Mouse (Mus musculus): ENCODE measurements at regions not wholly inside any gene's neighbourhood (a gene's known extent, or its start where the extent isn't known, plus 50 kb on each side); places are given as distances from the start of the nearest gene placed in this dataset.

DNA sequence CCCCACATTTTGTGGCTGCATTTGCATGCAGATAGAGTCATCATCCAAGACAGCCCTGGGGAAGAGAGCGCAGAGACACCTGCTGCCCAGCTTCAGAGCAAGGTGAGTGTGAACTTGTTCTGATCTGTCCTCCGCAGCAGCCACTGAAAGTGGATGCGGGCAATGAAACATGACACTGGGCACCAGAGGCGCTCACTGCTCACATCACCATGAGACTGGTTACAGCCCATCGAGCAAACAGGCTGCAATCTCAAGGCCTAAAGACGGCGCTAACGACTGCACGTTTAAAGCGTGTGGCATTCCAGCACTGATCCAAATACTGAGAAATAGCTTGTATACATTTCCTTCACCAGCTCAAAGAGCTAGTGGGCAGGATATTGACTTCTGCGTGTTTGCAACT, 65.8 kb downstream of the Barhl2 start:
- 77% methylated on average over 11 of the region's 11 CpGs for WGBS
- Histone ChIP-seq H3K4me3 (ENCODE audit: insufficient read depth, low read depth, low read length) (no peak overlapping the region), H3K4me1 (ENCODE audit: control insufficient read depth, insufficient read depth, low read length) (no peaks in the 10 kb centered on the region), H3K27ac (ENCODE audit: insufficient read depth, low read depth, low read length) (no peak overlapping the region)
- no peak for TF ChIP-seq CTCF (IDR thresholded peaks at IDR 0.05; ENCODE audit: insufficient read depth, low read depth, low read length)
- TF ChIP-seq POLR2A (IDR thresholded peaks at IDR 0.05; ENCODE audit: insufficient read depth, low read depth, low read length), result no peak

DNA sequence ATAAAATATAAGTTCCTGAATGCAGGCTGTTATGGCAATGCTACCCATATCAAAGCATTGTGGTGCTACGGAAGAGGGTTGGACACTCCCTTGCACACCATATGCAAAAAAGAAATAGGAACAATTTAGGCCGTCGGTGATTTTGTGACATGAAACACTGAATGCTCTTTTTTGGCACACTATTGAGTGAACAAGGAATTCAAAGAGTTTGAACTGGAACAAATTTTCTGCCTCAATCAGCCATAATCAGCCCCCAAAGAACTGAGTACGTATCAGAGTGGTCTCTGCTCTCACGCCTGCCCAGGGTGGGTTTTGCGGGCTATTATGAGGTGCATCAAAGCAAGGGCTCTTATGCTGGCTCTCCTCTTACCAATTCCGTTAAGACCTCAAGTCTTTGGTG, 71.3 kb downstream of the Barhl2 start:
- Histone ChIP-seq H3K4me1 (ENCODE audit: control insufficient read depth, insufficient read depth, low read length) (no peaks in the 10 kb centered on the region), H3K4me3 (ENCODE audit: insufficient read depth, low read depth, low read length) (no peak overlapping the region), H3K27ac (ENCODE audit: insufficient read depth, low read depth, low read length) (no peak overlapping the region)
- 28% methylated on average over 7 of the region's 7 CpGs for whole genome bisulfite sequencing
- TF ChIP-seq CTCF (IDR thresholded peaks at IDR 0.05; ENCODE audit: insufficient read depth, low read depth, low read length) (no peak), POLR2A (IDR thresholded peaks at IDR 0.05; ENCODE audit: insufficient read depth, low read depth, low read length) (no peak)

DNA sequence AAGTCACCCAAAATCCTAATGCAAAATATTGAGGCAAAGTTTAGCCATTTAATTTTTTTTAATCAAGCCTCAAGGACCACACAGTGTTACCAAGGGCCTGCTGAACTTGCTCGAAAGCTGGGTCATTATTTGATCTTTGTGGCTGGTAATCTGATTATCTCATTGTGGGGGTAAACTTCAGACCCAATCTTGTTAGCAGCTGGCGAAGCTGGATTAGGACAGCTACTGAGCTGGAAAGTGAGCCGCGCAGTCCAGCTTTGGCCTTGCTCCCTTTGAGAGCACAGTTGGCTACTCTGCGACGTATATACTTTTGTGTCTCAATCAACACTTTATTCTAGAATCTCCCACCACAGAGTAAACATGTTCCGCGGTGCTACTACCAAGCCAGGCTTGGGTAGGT, 72.1 kb downstream of the Barhl2 start:
- no peak overlapping the region for H3K4me3 ChIP-seq (ENCODE audit: insufficient read depth, low read depth, low read length)
- TF ChIP-seq CTCF (IDR thresholded peaks at IDR 0.05; ENCODE audit: insufficient read depth, low read depth, low read length) (no peak), POLR2A (IDR thresholded peaks at IDR 0.05; ENCODE audit: insufficient read depth, low read depth, low read length) (no peak)
- H3K4me1 ChIP-seq (ENCODE audit: control insufficient read depth, insufficient read depth, low read length), result no peaks in the 10 kb centered on the region
- 25% methylated on average over 8 of the region's 8 CpGs for WGBS
- no peak overlapping the region for H3K27ac ChIP-seq (ENCODE audit: insufficient read depth, low read depth, low read length)

DNA sequence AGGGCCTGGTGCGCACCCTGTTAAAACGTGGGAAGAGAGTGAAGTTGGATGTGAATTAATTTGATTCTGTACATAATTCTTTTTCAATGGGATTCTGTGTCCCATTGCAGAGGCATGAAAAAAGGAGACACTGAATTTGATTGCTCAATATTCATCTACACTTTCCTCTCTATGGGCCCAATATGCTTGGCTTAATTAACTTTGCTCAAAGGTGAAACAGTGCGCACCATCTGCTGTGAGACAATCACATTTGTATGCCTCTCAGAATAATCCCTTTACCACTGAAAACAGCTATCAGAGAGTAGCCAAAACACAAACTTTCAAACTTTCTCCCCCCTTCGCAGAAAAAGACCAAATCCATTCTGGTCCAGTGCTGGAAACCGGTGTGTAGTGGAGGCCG, 72.7 kb downstream of the Barhl2 start:
- H3K4me1 ChIP-seq (ENCODE audit: control insufficient read depth, insufficient read depth, low read length), result no peaks in the 10 kb centered on the region
- H3K4me3 ChIP-seq (ENCODE audit: insufficient read depth, low read depth, low read length), result no peak overlapping the region
- TF ChIP-seq POLR2A (IDR thresholded peaks at IDR 0.05; ENCODE audit: insufficient read depth, low read depth, low read length) (no peak), CTCF (IDR thresholded peaks at IDR 0.05; ENCODE audit: insufficient read depth, low read depth, low read length) (no peak)
- WGBS, result 30% methylated on average over 6 of the region's 6 CpGs
- no peak overlapping the region for H3K27ac ChIP-seq (ENCODE audit: insufficient read depth, low read depth, low read length)

DNA sequence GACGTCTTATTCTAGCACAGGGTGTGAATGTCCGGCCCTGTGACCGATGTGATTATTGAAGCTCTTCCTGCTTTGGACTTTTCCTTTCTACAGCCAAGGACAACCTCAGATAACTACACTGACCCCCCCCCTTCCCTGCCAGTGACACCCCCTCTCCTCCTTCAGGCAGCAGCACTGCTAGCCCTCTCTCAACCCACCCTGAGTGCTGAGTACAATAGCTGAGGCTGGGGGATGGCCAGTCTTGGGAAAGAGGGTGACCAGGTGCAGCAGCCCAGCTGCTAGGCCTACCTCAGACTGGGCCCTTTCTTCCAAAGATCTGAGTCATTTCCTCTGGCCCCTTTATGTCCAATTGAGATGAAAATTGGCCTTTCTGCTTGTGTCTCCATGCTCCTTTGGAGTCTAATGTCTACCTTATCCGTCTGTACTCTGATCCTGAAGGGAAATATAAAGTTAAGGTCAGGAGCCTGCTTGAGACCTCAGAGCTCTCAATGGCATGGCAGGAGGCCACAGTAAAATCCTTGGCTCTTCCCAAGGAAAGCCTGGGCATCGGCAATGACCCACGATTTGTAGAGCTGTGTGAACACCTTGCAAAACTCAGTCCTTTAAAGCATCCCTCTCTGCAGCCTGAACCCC, 73.7 kb downstream of the Barhl2 start:
- H3K4me1 ChIP-seq (ENCODE audit: control insufficient read depth, insufficient read depth, low read length), result no peaks in the 10 kb centered on the region
- H3K4me3 ChIP-seq (ENCODE audit: insufficient read depth, low read depth, low read length), result no peak overlapping the region
- H3K27ac ChIP-seq (ENCODE audit: insufficient read depth, low read depth, low read length), result no peak overlapping the region
- 66% methylated on average over 6 of the region's 6 CpGs for WGBS
- TF ChIP-seq POLR2A (IDR thresholded peaks at IDR 0.05; ENCODE audit: insufficient read depth, low read depth, low read length), result no peak
- no peak for TF ChIP-seq CTCF (IDR thresholded peaks at IDR 0.05; ENCODE audit: insufficient read depth, low read depth, low read length)

DNA sequence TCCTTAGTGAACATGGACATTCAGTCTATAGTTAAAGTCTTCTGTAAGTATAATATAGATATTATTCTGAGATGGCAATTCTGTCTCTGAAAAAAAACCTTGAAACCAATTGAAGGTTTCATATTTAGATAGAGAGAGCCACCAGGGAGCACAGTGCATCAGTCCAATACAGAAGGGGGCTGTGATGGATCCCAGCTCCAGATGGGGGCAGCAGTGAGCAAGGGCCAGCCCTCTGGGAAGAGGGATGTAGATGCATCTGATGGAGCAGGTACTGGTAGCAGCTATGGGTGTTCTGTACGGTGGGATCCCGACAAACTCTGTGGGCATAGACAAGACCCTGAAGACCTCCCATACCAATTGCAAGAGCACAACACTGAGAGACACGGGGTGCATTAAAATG, 76.0 kb downstream of the Barhl2 start:
- 92% methylated on average over 3 of the region's 3 CpGs for WGBS
- Histone ChIP-seq H3K4me1 (ENCODE audit: control insufficient read depth, insufficient read depth, low read length) (no peaks in the 10 kb centered on the region), H3K27ac (ENCODE audit: insufficient read depth, low read depth, low read length) (no peak overlapping the region), H3K4me3 (ENCODE audit: insufficient read depth, low read depth, low read length) (no peak overlapping the region)
- TF ChIP-seq POLR2A (IDR thresholded peaks at IDR 0.05; ENCODE audit: insufficient read depth, low read depth, low read length) (no peak), CTCF (IDR thresholded peaks at IDR 0.05; ENCODE audit: insufficient read depth, low read depth, low read length) (no peak)

DNA sequence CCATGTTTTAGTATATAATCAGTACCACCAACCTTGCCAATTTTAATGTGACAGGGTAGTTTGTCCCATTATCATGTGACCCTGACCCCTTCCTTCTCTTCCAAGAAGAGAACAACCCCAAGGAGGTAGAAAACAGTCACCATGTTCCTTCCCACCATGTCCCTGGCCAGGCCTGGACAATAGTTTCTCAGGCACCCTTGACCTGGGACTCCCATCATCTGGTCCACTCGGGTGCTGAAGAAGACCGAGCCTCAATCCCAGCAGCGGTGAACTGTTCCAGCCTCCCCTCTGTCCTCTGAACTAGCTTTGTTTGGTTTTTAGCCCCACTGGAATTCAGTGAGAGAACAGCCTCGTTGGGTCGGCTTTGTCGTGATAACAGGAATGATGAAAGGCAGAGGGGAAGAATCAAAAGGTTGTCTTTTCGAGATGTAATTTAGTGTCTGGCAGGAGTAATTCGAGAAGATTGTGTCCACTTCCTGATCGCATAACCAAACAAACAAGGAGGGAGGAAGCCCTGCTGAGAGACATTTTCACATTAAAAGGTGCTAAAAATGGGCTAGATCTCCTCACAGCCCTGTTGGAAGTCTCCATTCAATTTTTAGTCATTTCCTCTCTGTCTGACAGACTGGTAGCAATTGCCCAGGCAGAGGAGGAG, 77.2 kb downstream of the Barhl2 start:
- no peak overlapping the region for H3K4me3 ChIP-seq (ENCODE audit: insufficient read depth, low read depth, low read length)
- H3K4me1 ChIP-seq (ENCODE audit: control insufficient read depth, insufficient read depth, low read length), result no peaks in the 10 kb centered on the region
- WGBS, result 52% methylated on average over 9 of the region's 9 CpGs
- TF ChIP-seq CTCF (IDR thresholded peaks at IDR 0.05; ENCODE audit: insufficient read depth, low read depth, low read length) (no peak), POLR2A (IDR thresholded peaks at IDR 0.05; ENCODE audit: insufficient read depth, low read depth, low read length) (no peak)
- no peak overlapping the region for H3K27ac ChIP-seq (ENCODE audit: insufficient read depth, low read depth, low read length)

DNA sequence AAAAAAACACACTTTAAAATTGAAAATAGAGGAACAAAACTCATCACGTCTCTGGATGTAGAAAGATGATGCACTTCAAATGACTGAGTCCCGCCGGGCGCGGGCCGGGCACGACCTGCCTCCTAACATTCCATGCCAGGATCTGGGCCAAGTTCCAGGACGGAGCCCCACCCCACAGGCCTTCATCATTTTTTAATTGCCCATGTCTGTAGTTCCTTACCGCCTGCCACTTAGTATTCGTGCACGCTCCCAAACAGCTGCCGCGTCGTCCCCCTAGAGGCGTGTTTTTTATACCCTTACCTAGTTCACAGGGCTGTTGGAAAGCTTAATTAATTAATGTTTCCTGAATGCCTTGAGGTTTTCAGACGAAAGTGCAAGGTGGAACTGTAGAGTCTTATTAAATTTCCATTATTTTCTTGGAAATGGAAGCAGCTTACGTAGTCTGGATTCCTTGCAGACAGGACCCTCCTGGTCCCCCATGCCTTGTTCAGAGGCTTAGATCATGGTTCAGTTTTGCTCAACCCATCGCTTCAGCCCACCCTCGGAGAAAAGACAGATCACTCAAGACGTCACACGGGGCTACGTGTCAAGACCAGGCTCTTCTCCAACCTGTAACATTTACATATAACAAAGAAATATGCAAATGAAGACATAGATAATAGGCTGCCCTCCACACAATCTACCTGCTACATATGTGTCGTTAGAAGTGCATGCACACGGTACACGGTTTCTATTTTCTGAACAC, 81.0 kb downstream of the Barhl2 start:
- 46% methylated on average over 25 of the region's 25 CpGs for WGBS
- Histone ChIP-seq H3K4me1 (ENCODE audit: control insufficient read depth, insufficient read depth, low read length) (no peaks in the 10 kb centered on the region), H3K4me3 (ENCODE audit: insufficient read depth, low read depth, low read length) (no peak overlapping the region), H3K27ac (ENCODE audit: insufficient read depth, low read depth, low read length) (no peak overlapping the region)
- no peak for TF ChIP-seq POLR2A (IDR thresholded peaks at IDR 0.05; ENCODE audit: insufficient read depth, low read depth, low read length)
- TF ChIP-seq CTCF (IDR thresholded peaks at IDR 0.05; ENCODE audit: insufficient read depth, low read depth, low read length), result no peak

DNA sequence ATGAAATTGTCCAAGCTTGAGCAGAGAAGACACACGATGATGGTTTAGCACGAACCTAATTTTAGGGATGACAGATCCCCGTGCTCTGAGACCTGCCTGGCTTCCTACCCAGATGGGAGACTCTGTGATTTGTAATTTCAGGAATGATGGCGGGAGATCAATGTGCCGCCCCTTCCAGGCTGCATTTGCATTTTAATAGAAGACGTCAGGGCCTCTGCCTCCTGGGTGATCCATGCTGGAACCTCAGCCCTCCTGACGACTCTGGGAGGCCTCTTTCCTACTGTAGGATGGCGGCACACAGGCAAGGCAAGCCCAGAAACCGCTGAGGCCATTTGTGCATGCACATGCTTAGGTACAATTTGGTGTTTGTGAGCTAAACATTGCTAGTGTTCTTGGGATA, 90.1 kb downstream of the Barhl2 start:
- H3K4me1 ChIP-seq (ENCODE audit: control insufficient read depth, insufficient read depth, low read length), result no peaks in the 10 kb centered on the region
- WGBS, result 60% methylated on average over 9 of the region's 9 CpGs
- TF ChIP-seq CTCF (IDR thresholded peaks at IDR 0.05; ENCODE audit: insufficient read depth, low read depth, low read length), result no peak
- no peak for TF ChIP-seq POLR2A (IDR thresholded peaks at IDR 0.05; ENCODE audit: insufficient read depth, low read depth, low read length)
- H3K27ac ChIP-seq (ENCODE audit: insufficient read depth, low read depth, low read length), result no peak overlapping the region
- H3K4me3 ChIP-seq (ENCODE audit: insufficient read depth, low read depth, low read length), result no peak overlapping the region
